Mouse (Mus musculus) inflammation-experienced regulatory T-cells (primary cell): Measurements from ENCODE around the gene Cks2. TPM values are rescaled to one million over a fixed set of nuclear protein-coding genes. Genes with fewer than 3 reads are reported as not detected.

Source experiments
- polyA plus RNA-seq, 2 experiments: library from polyadenylated mRNA; unstranded; fragments of 100-300 nt; shearing (Covaris generic); gene quantifications; one replicate each; pipeline ENCODE4 v1.2.1; 2017

Cks2 gene
- 10 to 100 TPM; 19.5 to 31.8 TPM for polyA plus RNA-seq

DNA sequence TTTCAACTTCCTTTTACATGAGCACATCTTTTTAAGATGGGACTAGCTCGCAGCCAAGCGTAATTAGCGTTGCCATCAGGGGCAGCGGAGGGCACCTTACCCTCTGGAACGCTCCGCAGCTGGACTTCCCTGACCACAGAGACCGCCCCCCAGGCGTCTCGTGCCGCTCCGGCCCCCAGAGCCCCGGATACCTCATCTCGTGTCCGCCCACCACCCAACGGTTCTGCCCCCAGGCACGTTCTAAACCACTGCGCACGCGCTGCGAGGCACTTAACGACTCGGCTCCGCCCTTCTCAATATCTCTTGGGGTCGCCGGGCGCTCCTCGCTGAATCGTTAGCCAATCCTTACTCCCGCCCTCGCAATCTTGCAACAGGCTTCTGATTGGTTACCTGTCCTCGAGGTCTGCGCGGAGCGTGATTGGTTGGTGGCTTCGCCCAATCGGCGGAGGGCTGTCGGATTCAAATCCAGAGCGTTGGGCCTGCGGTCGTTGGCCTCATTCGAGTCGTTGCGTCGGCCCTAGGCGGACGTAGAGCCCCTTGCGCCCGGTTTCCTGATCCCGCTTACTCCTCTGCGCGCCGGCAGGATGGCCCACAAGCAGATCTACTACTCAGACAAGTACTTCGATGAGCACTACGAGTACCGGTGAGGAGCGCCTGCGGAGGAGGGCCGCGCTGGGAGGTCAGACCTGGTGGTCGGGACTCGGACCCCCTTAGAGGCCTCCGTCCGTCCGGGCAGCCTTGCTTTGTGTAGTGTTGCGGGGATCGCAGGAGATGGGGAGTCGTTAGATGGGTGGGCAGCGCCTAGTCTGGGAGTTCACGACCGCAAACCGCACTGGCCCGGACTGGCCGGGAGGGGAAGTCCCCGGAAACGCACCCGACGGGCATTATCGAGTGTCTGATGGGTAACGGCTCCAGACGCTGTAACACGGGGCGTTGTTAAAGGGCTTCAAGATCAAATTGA is at the start of gene Cks2:
Gene Cks2, plus strand, starts transcription at position 404 of the 961 bp plus-strand sequence.

DNA sequence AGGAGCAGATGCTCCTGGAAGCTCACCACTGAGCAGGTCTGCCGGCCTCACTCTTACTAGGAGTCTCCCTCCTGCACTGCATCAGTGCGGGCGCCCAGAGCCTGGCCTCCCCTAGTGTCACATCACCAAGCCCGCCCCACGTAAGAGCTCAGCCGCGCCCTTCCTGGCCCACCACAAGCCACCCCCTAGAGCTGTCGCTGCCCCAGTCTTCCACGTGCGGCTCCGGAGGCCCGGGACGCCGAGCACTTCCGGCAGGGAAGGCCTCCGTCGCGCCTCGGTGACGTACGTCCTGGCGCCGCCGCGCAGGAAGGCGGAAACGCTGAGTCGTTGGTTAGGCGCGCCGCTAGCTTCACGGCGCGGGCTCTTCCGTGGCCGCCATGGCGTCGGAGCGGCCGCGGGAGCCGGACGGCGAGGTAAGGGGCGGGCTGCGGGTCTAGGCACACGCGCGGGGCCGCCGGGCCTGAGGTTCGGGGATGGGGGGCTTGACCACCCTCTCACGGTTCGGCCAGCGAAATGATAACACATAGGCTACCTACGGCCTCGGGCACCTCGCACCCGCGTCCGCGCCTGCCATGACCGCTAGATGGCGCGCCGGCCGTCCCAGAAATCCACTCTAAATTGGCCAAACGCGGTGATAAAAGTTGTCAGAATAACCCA is 6.5 kb downstream of the Cks2 start, which contains the start of gene Secisbp2:
Gene Secisbp2, plus strand, starts transcription at position 290 of the 657 bp plus-strand sequence.

Other genes starting within 250 kb of the Cks2 start
- under 1 TPM in 1 of 2 experiments, not detected in 1; 0.83 TPM for gene S1pr3, start 236.6 kb upstream of the Cks2 start, polyA plus RNA-seq
- gene Shc3, start 75.8 kb upstream of the Cks2 start, polyA plus RNA-seq: 1 to 10 TPM in 1 of 2 experiments, under 1 TPM in 1; 0.49 to 2.0 TPM
- 10 to 100 TPM; 31.2 to 34.0 TPM for gene Secisbp2, start 6.5 kb downstream of the Cks2 start, polyA plus RNA-seq
- gene Sema4d, start 148.5 kb downstream of the Cks2 start, polyA plus RNA-seq: 100 to 1,000 TPM; 200 to 213 TPM
- gene Gadd45g, start 201.4 kb downstream of the Cks2 start, polyA plus RNA-seq: 10 to 100 TPM; 15.1 to 28.7 TPM